ENCODE assay signal across 8 mouse cellular contexts in the genomic region with DNA sequence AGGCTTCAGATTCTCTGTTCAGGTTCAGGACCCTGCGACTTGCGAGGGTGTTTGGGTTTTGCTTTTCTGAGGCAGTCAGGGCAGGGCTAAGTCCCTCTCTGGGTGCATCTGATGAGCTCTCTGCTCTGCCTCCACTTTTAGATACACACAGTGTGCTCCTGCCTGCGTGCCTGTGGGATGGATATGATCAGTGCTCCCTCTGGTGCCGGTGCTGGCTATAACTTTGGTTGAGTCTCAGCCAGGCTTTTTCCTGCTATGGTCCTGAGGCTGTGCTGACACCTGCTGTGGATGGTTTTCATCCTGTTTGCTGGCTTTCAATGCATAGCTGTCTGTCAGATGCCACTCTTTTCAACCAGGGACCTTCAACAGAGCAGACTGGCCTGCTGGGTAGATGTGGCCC.
A peak's percentile ranks its signal among the peaks of the same experiment; 100 is the strongest.
DNase-seq lines count a peak whose midpoint lies in the region; ATAC-seq and TF ChIP-seq lines count a peak whose summit lies in the region.
"Had no signal": no experiment of that assay in that cellular context is flagged by ENCODE, and none has a peak within 500 bp of the region (broad histone marks: within the 10 kb centered on the region; RNA-seq: fewer than 3 reads in every experiment).

No protein-coding gene starts in this region.

- no peak overlapping the region for H3K9ac ChIP-seq in heart, embryonic 16.5 days (ENCODE audit: low read length)
- H3K9ac ChIP-seq in midbrain, embryonic 14.5 days (replicated peaks; ENCODE audit: low read length), result no peak overlapping the region
- no peak overlapping the region for H3K9ac ChIP-seq in midbrain, embryonic 13.5 days (replicated peaks)
- H3K9ac ChIP-seq: neural tube, embryonic 13.5 days had no signal

- no peaks in the 10 kb centered on the region for H3K9me3 ChIP-seq in heart, embryonic 16.5 days (replicated peaks; ENCODE audit: control insufficient read depth, low read length)
- no peaks in the 10 kb centered on the region for H3K9me3 ChIP-seq in midbrain, embryonic 14.5 days (ENCODE audit: control insufficient read depth, low read length)
- no peaks in the 10 kb centered on the region for H3K9me3 ChIP-seq in midbrain, embryonic 13.5 days
- H3K9me3 ChIP-seq: neural tube, embryonic 13.5 days had no signal

- DNase-seq in heart, adult 8-10 months (ENCODE audit: low spot score), result no peak
- DNase-seq in midbrain, embryonic 14.5 days, result peak; percentile 31
- DNase-seq in brain, embryonic 14.5 days (ENCODE audit: low read depth), result no peak
- peak; percentile 22 for DNase-seq in lung, postnatal 10 days
- DNase-seq in Muller cell, postnatal 12 days (ENCODE audit: inconsistent ontology term), result no peak

- 49% methylated on average over 4 of the region's 4 CpGs for WGBS in heart, embryonic 16.5 days
- 58% methylated on average over 4 of the region's 4 CpGs for WGBS in midbrain, embryonic 14.5 days
- 51% methylated on average over 4 of the region's 4 CpGs for WGBS in midbrain, embryonic 13.5 days

- peak; percentile 43; the same call in 1 of the 2 replicates for TF ChIP-seq CTCF in brain, embryonic 14.5 days (IDR thresholded peaks at IDR 0.05; ENCODE audit: borderline replicate concordance, extremely low read depth, insufficient read depth, insufficient read length)

- no peaks in the 10 kb centered on the region for H3K27me3 ChIP-seq in heart, embryonic 16.5 days (ENCODE audit: control insufficient read depth, insufficient read depth, low read length)
- H3K27me3 ChIP-seq in midbrain, embryonic 14.5 days (ENCODE audit: control insufficient read depth, insufficient read depth, low read length), result no peaks in the 10 kb centered on the region
- no peaks in the 10 kb centered on the region for H3K27me3 ChIP-seq in midbrain, embryonic 13.5 days

- no peak for TF ChIP-seq POLR2A in brain, embryonic 14.5 days (IDR thresholded peaks at IDR 0.05; ENCODE audit: borderline replicate concordance, extremely low read depth, insufficient read depth, insufficient read length, poor library complexity, severe bottlenecking)

- no peak overlapping the region for H3K27ac ChIP-seq in heart, embryonic 16.5 days (ENCODE audit: low read length)
- H3K27ac ChIP-seq in midbrain, embryonic 14.5 days (replicated peaks; ENCODE audit: low read depth, low read length), result no peak overlapping the region
- no peak overlapping the region for H3K27ac ChIP-seq in midbrain, embryonic 13.5 days
- H3K27ac ChIP-seq: neural tube, embryonic 13.5 days had no signal

- H3K4me3 ChIP-seq in heart, embryonic 16.5 days (ENCODE audit: low read length), result no peak overlapping the region
- H3K4me3 ChIP-seq in midbrain, embryonic 14.5 days (replicated peaks; ENCODE audit: low read depth, low read length), result no peak overlapping the region
- H3K4me3 ChIP-seq in midbrain, embryonic 13.5 days (replicated peaks), result no peak overlapping the region
- H3K4me3 ChIP-seq: neural tube, embryonic 13.5 days had no signal

- peaks cover 39% of the 10 kb centered on the region for H3K4me1 ChIP-seq in heart, embryonic 16.5 days (ENCODE audit: control insufficient read depth, insufficient read depth, low read length)
- H3K4me1 ChIP-seq in midbrain, embryonic 14.5 days (ENCODE audit: control insufficient read depth, insufficient read depth, low read length), result no peaks in the 10 kb centered on the region
- no peaks in the 10 kb centered on the region for H3K4me1 ChIP-seq in midbrain, embryonic 13.5 days (replicated peaks)
- H3K4me1 ChIP-seq: neural tube, embryonic 13.5 days had no signal

- peaks cover 10% of the 10 kb centered on the region; the same call in 1 of the 2 replicates for H3K36me3 ChIP-seq in heart, embryonic 16.5 days (ENCODE audit: control insufficient read depth, insufficient read depth)
- H3K36me3 ChIP-seq in midbrain, embryonic 14.5 days (ENCODE audit: control insufficient read depth, insufficient read depth, low read length), result no peaks in the 10 kb centered on the region
- H3K36me3 ChIP-seq in midbrain, embryonic 13.5 days, result no peaks in the 10 kb centered on the region
- H3K36me3 ChIP-seq: neural tube, embryonic 13.5 days had no signal

- peak; percentile 28; the same call in 1 of the 2 replicates for ATAC-seq in heart, embryonic 16.5 days (replicated peaks; ENCODE audit: extremely low read depth, insufficient read depth, low FRiP score)
- ATAC-seq in midbrain, embryonic 14.5 days (ENCODE audit: low FRiP score, low TSS enrichment), result no peak
- no peak for ATAC-seq in midbrain, embryonic 13.5 days

- H3K4me2 ChIP-seq in heart, embryonic 16.5 days (ENCODE audit: low read depth, low read length), result no peak overlapping the region
- no peak overlapping the region for H3K4me2 ChIP-seq in midbrain, embryonic 14.5 days (ENCODE audit: low read length)
- no peak overlapping the region for H3K4me2 ChIP-seq in midbrain, embryonic 13.5 days (replicated peaks)
- H3K4me2 ChIP-seq: neural tube, embryonic 13.5 days had no signal

Comparison
In these comparisons a context has a peak if more than half of its experiments do, and no peak if none do; other contexts are left out.
1. DNase-seq: peak in midbrain, embryonic 14.5 days (single experiment) and lung, postnatal 10 days (single experiment); none in heart, adult 8-10 months (single experiment), brain, embryonic 14.5 days (single experiment) and Muller cell, postnatal 12 days (single experiment).